Mouse (Mus musculus) lung, postnatal 0 days (tissue): ENCODE measurements around the gene Epb41l2. TPM values are rescaled to one million over a fixed set of nuclear protein-coding genes. Genes with fewer than 3 reads are reported as not detected.

Source experiments
- ATAC-seq: fragments of 200-750 bp; cut with Nextera tagmentation; 2 replicates; pipeline ENCODE4 v1.8.0; 2017; ENCODE audit warnings: moderate library complexity
- DNase-seq: peaks from one replicate; pipeline ENCODE4 v3.0.0-alpha.2; 2016; ENCODE audit warnings: low spot score
- H3K27ac ChIP-seq: fragments of 300-500 bp; sonication (generic); 2 replicates; pipeline ENCODE4 v1.5.1; 2014; ENCODE audit warnings: antibody characterized with exemption, mild to moderate bottlenecking, low read length, mixed read lengths
- H3K27me3 ChIP-seq: fragments of 300-500 bp; sonication (generic); replicated peaks from 2 replicates; pipeline ENCODE4 v1.6.1; 2014; ENCODE audit warnings: low read length, mixed read lengths; ENCODE audit not compliant: insufficient read depth
- H3K36me3 ChIP-seq: fragments of 300-500 bp; sonication (generic); 2 replicates; pipeline ENCODE4 v1.6.1; 2014; ENCODE audit warnings: low read length, mixed read lengths; ENCODE audit not compliant: insufficient read depth
- H3K4me1 ChIP-seq: fragments of 300-500 bp; sonication (generic); 2 replicates; pipeline ENCODE4 v1.6.1; 2014; ENCODE audit warnings: antibody characterized with exemption, low read depth, low read length, mixed read lengths; ENCODE audit not compliant: insufficient read depth
- H3K4me2 ChIP-seq: fragments of 300-500 bp; sonication (generic); replicated peaks from 2 replicates; pipeline ENCODE4 v1.6.1; 2014; ENCODE audit warnings: low read depth, mild to moderate bottlenecking, low read length, moderate library complexity, mixed read lengths
- H3K4me3 ChIP-seq: fragments of 300-500 bp; sonication (generic); 2 replicates; pipeline ENCODE4 v1.5.1; 2014; ENCODE audit warnings: low read depth, low read length
- H3K9ac ChIP-seq: fragments of 300-500 bp; sonication (generic); replicated peaks from 2 replicates; pipeline ENCODE4 v1.6.1; 2014; ENCODE audit warnings: low read depth, mild to moderate bottlenecking
- H3K9me3 ChIP-seq: fragments of 300-500 bp; sonication (generic); 2 replicates; pipeline ENCODE4 v1.6.1; 2016; ENCODE audit warnings: low read length, mixed read lengths
- CTCF ChIP-seq: IDR thresholded peaks from 2 replicates; pipeline ENCODE4 v1.5.1; 2016; ENCODE audit warnings: antibody characterized with exemption, mild to moderate bottlenecking
- EP300 ChIP-seq: IDR thresholded peaks from 2 replicates; pipeline ENCODE4 v1.6.1; 2016; ENCODE audit warnings: antibody characterized with exemption, mild to moderate bottlenecking, control low read depth
- WGBS: fragments of 180-500 bp; shearing (Covaris S2); extraction: QIAGEN DNeasy Blood & Tissue Kit; methylation state at CpG from one replicate; pipeline ENCODE4 v1.1.7; 2014; 5-methylcytosine and 5-hydroxymethylcytosine counted together
- polyA plus RNA-seq: library from polyadenylated mRNA; unstranded; fragments of >200 nt; fragmentation: Nextera tagmentation; extraction: Ambion mirVana; gene quantifications from 2 replicates; pipeline ENCODE4 v1.2.1, GENCODE M21; 2015

The Epb41l2 gene
- polyA plus RNA-seq, 1 experiment from 2014 or later: 48.2 TPM

DNA sequence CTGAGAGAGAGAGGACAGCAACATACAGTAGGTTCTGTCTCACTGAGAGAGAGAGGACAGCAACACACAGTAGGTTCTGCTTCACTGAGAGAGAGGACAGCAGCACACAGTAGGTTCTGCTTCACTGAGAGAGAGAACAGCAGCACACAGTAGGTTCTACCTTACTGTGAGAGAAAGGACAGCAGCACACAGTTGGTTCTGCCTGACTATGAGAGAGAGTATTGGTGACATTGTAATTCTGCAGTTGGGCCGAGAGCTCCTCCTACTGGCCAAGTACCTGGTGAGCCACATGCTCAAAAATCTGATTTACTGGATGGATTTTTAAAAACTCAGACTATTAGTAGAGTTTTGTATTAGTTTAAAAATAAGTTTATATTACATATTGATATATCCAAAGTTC is 128.9 kb downstream of the Epb41l2 start:
- no peak overlapping the region for H3K4me2 ChIP-seq
- no peaks in the 10 kb centered on the region for H3K9me3 ChIP-seq
- H3K36me3 ChIP-seq: no peaks in the 10 kb centered on the region
- ATAC-seq: no peak
- H3K4me3 ChIP-seq: no peak overlapping the region
- H3K4me1 ChIP-seq: no peaks in the 10 kb centered on the region
- H3K27ac ChIP-seq: no peak overlapping the region
- DNase-seq: peak; percentile 76
- peak; percentile 88 for TF ChIP-seq CTCF
- no peak for TF ChIP-seq EP300
- WGBS: 14% methylated on average over 1 of the region's 1 CpGs
- no peak overlapping the region for H3K9ac ChIP-seq
- no peaks in the 10 kb centered on the region for H3K27me3 ChIP-seq

DNA sequence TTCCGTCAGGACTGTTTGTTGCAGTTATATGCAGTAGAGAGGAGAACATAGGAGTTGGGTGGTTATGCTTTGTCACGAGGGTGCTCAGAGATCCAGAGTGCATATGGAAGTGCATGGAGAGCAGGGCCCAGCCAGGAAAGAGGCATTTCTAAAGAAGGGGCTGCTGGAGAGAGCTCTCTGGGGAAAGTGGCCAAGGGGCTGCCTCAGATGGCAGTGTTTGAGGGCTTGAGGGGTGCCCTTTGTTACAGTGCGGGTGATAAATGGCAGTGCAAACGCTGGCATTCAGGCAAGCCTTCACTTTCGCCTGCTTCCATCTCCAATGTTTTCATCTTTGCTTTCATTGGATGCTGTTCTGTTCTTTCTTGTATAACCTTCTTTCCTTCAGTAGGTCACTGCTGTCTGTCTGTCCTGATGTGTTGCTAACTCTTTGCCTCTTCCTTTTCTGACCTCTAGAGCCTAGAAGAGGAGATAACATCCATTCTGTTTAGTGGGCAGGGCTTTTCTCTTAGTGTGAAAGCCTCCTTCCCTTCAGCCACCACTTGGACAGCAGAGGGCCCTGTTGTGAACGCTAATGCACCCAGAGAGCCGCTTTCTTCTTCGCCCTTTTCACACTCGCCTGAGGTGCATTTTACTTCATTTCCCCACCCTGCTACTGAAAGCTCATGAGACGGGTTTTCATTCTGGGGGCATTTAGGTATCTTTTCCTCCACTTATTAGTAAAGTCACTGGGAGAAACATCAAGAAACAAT is 139.9 kb downstream of the Epb41l2 start:
- no peak overlapping the region for H3K27ac ChIP-seq
- no peak overlapping the region for H3K4me2 ChIP-seq
- TF ChIP-seq CTCF (peak; percentile 44), EP300 (no peak)
- peaks cover 7% of the 10 kb centered on the region; the same call in 1 of the 2 replicates for H3K36me3 ChIP-seq
- H3K27me3 ChIP-seq: no peaks in the 10 kb centered on the region
- ATAC-seq (no peak), DNase-seq (no peak)
- WGBS: 69% methylated on average over 10 of the region's 10 CpGs
- no peak overlapping the region for H3K9ac ChIP-seq
- H3K9me3 ChIP-seq: no peaks in the 10 kb centered on the region
- no peaks in the 10 kb centered on the region for H3K4me1 ChIP-seq
- H3K4me3 ChIP-seq: no peak overlapping the region

GRCm38 (mm10) chr10:25503250-25503649 is 143.7 kb downstream of the Epb41l2 start:
- Histone ChIP-seq H3K4me1 (no peaks in the 10 kb centered on the region), H3K4me2 (no peak overlapping the region), H3K36me3 (peaks cover 17% of the 10 kb centered on the region; the same call in 1 of the 2 replicates), H3K9me3 (no peaks in the 10 kb centered on the region), H3K9ac (no peak overlapping the region), H3K4me3 (no peak overlapping the region), H3K27me3 (no peaks in the 10 kb centered on the region), H3K27ac (no peak overlapping the region)
- TF ChIP-seq CTCF (no peak), EP300 (no peak)
- DNase-seq (no peak), ATAC-seq (no peak)
- 56% methylated on average over 5 of the region's 5 CpGs for WGBS

DNA sequence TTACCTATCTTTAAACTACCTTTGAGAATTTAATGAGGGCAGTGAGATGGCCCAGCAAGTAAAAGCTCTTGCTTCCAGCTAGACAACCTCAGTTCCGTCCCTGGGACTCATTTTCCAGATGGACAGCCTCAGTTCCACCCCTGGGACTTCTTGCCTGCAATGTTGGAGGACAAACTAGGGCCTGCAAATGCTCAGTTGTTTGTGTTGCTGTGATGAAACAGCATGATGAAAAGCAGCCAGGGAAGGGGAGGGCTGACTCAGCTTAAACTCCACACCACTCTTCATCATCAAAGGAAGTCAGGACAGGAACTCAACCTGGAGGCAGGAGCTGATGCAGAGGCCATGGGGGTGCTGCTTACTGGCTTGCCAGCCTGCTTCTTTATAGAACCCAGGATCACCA is 154.2 kb downstream of the Epb41l2 start:
- no peak overlapping the region for H3K27ac ChIP-seq
- H3K27me3 ChIP-seq: no peaks in the 10 kb centered on the region
- 71% methylated on average over 1 of the region's 1 CpGs for WGBS
- H3K9me3 ChIP-seq: no peaks in the 10 kb centered on the region
- no peaks in the 10 kb centered on the region for H3K4me1 ChIP-seq
- ATAC-seq (no peak), DNase-seq (no peak)
- no peak overlapping the region for H3K4me2 ChIP-seq
- H3K4me3 ChIP-seq: no peak overlapping the region
- no peak for TF ChIP-seq EP300
- no peak for TF ChIP-seq CTCF
- no peak overlapping the region for H3K9ac ChIP-seq
- H3K36me3 ChIP-seq: peaks cover 14% of the 10 kb centered on the region; the same call in 1 of the 2 replicates

- no peak for DNase-seq
- H3K9me3 ChIP-seq: no peaks in the 10 kb centered on the region
- H3K4me1 ChIP-seq: no peaks in the 10 kb centered on the region
- TF ChIP-seq EP300 (no peak), CTCF (no peak)
- H3K4me2 ChIP-seq: no peak overlapping the region
- no peak overlapping the region for H3K27ac ChIP-seq
- WGBS: 76% methylated on average over 3 of the region's 3 CpGs
- no peak for ATAC-seq
- no peaks in the 10 kb centered on the region for H3K27me3 ChIP-seq
- H3K4me3 ChIP-seq: no peak overlapping the region
- H3K9ac ChIP-seq: no peak overlapping the region
- peaks cover 23% of the 10 kb centered on the region; the same call in 1 of the 2 replicates for H3K36me3 ChIP-seq
Measured at GRCm38 (mm10) chr10:25519954-25520353, 160.4 kb downstream of the Epb41l2 start.

- Histone ChIP-seq H3K27me3 (no peaks in the 10 kb centered on the region), H3K4me1 (no peaks in the 10 kb centered on the region), H3K9ac (no peak overlapping the region), H3K4me3 (no peak overlapping the region), H3K9me3 (no peaks in the 10 kb centered on the region), H3K36me3 (peaks cover 22% of the 10 kb centered on the region; the same call in 1 of the 2 replicates), H3K27ac (no peak overlapping the region), H3K4me2 (no peak overlapping the region)
- ATAC-seq: peak; percentile 66
- WGBS: 67% methylated on average over 5 of the region's 5 CpGs
- no peak for TF ChIP-seq EP300
- no peak for TF ChIP-seq CTCF
- DNase-seq: no peak
Measured at GRCm38 (mm10) chr10:25520428-25520827, 160.8 kb downstream of the Epb41l2 start.
